9 mouse cellular contexts compared by ENCODE assay signal in the genomic region with DNA sequence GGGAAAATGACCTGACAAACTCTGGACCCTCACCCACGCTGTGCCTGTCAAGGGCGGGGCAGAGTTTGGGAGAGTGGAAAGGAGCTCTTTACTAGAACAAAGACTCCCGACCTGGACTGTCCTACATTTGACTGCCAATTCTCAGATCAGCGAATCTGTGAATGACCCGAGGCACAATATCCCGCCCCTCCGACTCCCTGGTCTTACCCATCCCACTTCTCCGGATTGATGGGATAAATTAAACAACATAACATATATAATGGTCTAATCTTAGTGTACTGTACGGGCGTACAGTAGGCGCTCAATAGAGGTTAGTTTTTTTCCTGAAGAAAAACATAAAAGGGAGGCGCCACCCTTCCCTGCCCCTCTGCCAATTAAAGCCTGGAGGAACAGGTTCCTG. TPM values are rescaled to one million over a fixed set of nuclear protein-coding genes. Genes with fewer than 3 reads are reported as not detected.
DNase-seq lines count a peak whose midpoint lies in the region; ATAC-seq and TF ChIP-seq lines count a peak whose summit lies in the region.
"Had no signal": no experiment of that assay in that cellular context is flagged by ENCODE, and none has a peak within 500 bp of the region (broad histone marks: within the 10 kb centered on the region; RNA-seq: fewer than 3 reads in every experiment).

No protein-coding gene starts in this region.

- no peaks in the 10 kb centered on the region for H3K9me3 ChIP-seq in liver, embryonic 12.5 days (replicated peaks)

- peak; percentile 26 to 37 for DNase-seq in cerebellum, postnatal 10 days
- DNase-seq in cerebellum, postnatal 4 days (ENCODE audit: low spot score in 2 of 2), result no peak
- DNase-seq in thymus, adult 2 months, result no peak
- DNase-seq in thymus, adult 18-20 months, result no peak
- no peak for DNase-seq in frontal cortex, adult 2 months (ENCODE audit: extremely low spot score in 1 of 2, low spot score in 1 of 2)
- DNase-seq in testis, postnatal 10 days (ENCODE audit: low spot score), result no peak
- DNase-seq: cerebellum, adult 9-10 months had no signal

- WGBS in thymus, adult 2 months, result 55% methylated on average over 12 of the region's 12 CpGs
- 34% methylated on average over 12 of the region's 12 CpGs for WGBS in liver, embryonic 12.5 days (ENCODE audit: insufficient replicate concordance)

- no peaks in the 10 kb centered on the region for H3K36me3 ChIP-seq in thymus, adult 2 months (ENCODE audit: control insufficient read depth, insufficient read depth, low read length)
- H3K36me3 ChIP-seq in liver, embryonic 12.5 days, result peaks cover 26% of the 10 kb centered on the region

- no peaks in the 10 kb centered on the region for H3K27me3 ChIP-seq in thymus, adult 2 months (ENCODE audit: control insufficient read depth, insufficient read depth, low read length)
- peaks cover 4% of the 10 kb centered on the region; the same call in 1 of the 2 replicates for H3K27me3 ChIP-seq in liver, embryonic 12.5 days (replicated peaks)

- TF ChIP-seq CTCF in thymus, adult 2 months (IDR thresholded peaks at IDR 0.05; ENCODE audit: borderline replicate concordance, control insufficient read depth, extremely low read depth, insufficient read depth, low read length, poor library complexity), result no peak

- no peak for TF ChIP-seq POLR2A in thymus, adult 2 months (IDR thresholded peaks at IDR 0.05; ENCODE audit: control insufficient read depth, extremely low read depth, insufficient read depth, low read length, poor library complexity)

- peak overlapping the region; percentile 91 for H3K4me2 ChIP-seq in liver, embryonic 12.5 days

- peak overlapping the region; percentile 100 for H3K9ac ChIP-seq in liver, embryonic 12.5 days

- peak overlapping the region; percentile 45; the same call in 1 of the 2 replicates for H3K27ac ChIP-seq in thymus, adult 2 months (ENCODE audit: control insufficient read depth, insufficient read depth, low read length)
- peak overlapping the region; percentile 93 for H3K27ac ChIP-seq in liver, embryonic 12.5 days

- H3K4me3 ChIP-seq in thymus, adult 2 months (ENCODE audit: control insufficient read depth, insufficient read depth, low read length), result peak overlapping the region; percentile 25
- H3K4me3 ChIP-seq in liver, embryonic 12.5 days, result peak overlapping the region; percentile 84

- ATAC-seq in liver, embryonic 12.5 days, result no peak
- ATAC-seq in megakaryocyte progenitor cell, adult 5-6 weeks (replicated peaks; ENCODE audit: poor library complexity), result no peak

- peaks cover 44% of the 10 kb centered on the region for H3K4me1 ChIP-seq in thymus, adult 2 months (replicated peaks; ENCODE audit: control insufficient read depth, insufficient read depth, low read length)
- peaks cover 49% of the 10 kb centered on the region for H3K4me1 ChIP-seq in liver, embryonic 12.5 days

RNA-seq across cellular contexts. Expression of a gene that starts 0.7 kb away (rescaled TPM):
- polyA plus RNA-seq in thymus, adult 2 months (2012; rRNA removed), result 164 and 208 TPM in 2 replicates
- 63.4 and 69.1 TPM in 2 replicates for polyA plus RNA-seq in liver, embryonic 12.5 days (2016; fragmentation: Nextera tagmentation; extraction: Ambion mirVana)
- 5.6 and 7.5 TPM in 2 replicates for total RNA-seq in megakaryocyte progenitor cell, adult 5-6 weeks (2015)
- 5.9 and 6.1 TPM in 2 replicates for total RNA-seq in megakaryocyte progenitor cell, adult 5-6 weeks (2017)
- polyA plus RNA-seq in frontal cortex, adult 2 months (2012; rRNA removed), result 0.25 and 0.34 TPM in 2 replicates

RNA-seq across cellular contexts. Expression of a gene that starts 28.2 kb away (rescaled TPM):
- polyA plus RNA-seq in thymus, adult 2 months (2012; rRNA removed), result 312 and 357 TPM in 2 replicates
- 80.9 and 88.1 TPM in 2 replicates for polyA plus RNA-seq in liver, embryonic 12.5 days (2016; fragmentation: Nextera tagmentation; extraction: Ambion mirVana)
- total RNA-seq in megakaryocyte progenitor cell, adult 5-6 weeks (2015), result 0.44 and 1.4 TPM in 2 replicates
- 1.0 and 2.4 TPM in 2 replicates for total RNA-seq in megakaryocyte progenitor cell, adult 5-6 weeks (2017)
- polyA plus RNA-seq in frontal cortex, adult 2 months (2012; rRNA removed), result 90.0 and 90.1 TPM in 2 replicates

RNA-seq across cellular contexts. Expression of a gene that starts 34.7 kb away (rescaled TPM):
- polyA plus RNA-seq in thymus, adult 2 months (2012; rRNA removed), result 4.1 and 4.4 TPM in 2 replicates
- polyA plus RNA-seq in liver, embryonic 12.5 days (2016; fragmentation: Nextera tagmentation; extraction: Ambion mirVana), result 1.5 and 1.9 TPM in 2 replicates
- not detected in 2 replicates for total RNA-seq in megakaryocyte progenitor cell, adult 5-6 weeks (2015)
- not detected in 2 replicates for total RNA-seq in megakaryocyte progenitor cell, adult 5-6 weeks (2017)
- polyA plus RNA-seq in frontal cortex, adult 2 months (2012; rRNA removed), result 4.3 and 4.6 TPM in 2 replicates

Comparison
In these comparisons a context has a peak if more than half of its experiments do, and no peak if none do; other contexts are left out.
1. DNase-seq: peak in cerebellum, postnatal 10 days (2 of 2); none in cerebellum, postnatal 4 days (0 of 2), thymus, adult 2 months (single experiment), thymus, adult 18-20 months (0 of 2), frontal cortex, adult 2 months (0 of 2) and testis, postnatal 10 days (single experiment).
2. RNA of a gene that starts 0.7 kb away (polyA plus RNA-seq): 164 to 208 TPM in thymus, adult 2 months and 63.4 to 69.1 TPM in liver, embryonic 12.5 days; 0.25 to 0.34 TPM in frontal cortex, adult 2 months; every median in the first group is over 10 times any median in the second.